Mouse (Mus musculus) lung, adult 2 months (tissue): ENCODE data around the gene Tmtc4.

Experiments
- CTCF ChIP-seq: fragments of 200-500 bp; IDR thresholded peaks from 2 replicates; pipeline ENCODE4 v1.5.1; 2011; ENCODE audit warnings: mild to moderate bottlenecking, low read length, control low read depth; ENCODE audit not compliant: insufficient read depth
- POLR2A ChIP-seq: fragments of 200-500 bp; IDR thresholded peaks from 2 replicates; pipeline ENCODE4 v1.6.1; 2011; ENCODE audit warnings: low read depth, mild to moderate bottlenecking, control low read depth, low read length, borderline replicate concordance; ENCODE audit errors: extremely low read depth

DNA sequence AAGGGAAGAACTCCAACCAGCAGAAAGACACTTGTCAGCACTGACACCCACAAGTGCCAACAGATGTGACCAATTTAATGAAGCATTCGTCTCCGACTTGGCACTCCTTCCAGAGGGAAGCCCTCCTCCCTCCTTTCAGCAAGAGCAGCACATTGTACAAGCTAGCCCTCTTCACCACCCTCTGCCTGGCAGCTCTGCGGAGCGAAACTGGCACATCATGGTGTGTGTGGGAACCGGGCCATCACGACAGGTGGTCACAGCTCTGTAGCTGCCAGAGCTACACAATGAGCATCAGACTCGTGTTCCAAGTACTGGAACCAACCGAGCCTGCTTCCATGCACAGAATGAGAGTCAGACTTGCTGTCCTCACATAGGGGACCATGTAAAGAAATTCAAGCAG, 25.9 kb downstream of the Tmtc4 start:
- TF ChIP-seq CTCF (no peak), POLR2A (no peak)
